Mouse (Mus musculus): ENCODE data around the gene Nln.

- TF ChIP-seq POLR2A (IDR thresholded peaks at IDR 0.05; ENCODE audit: low read depth, low read length) (no peak), CTCF (IDR thresholded peaks at IDR 0.05; ENCODE audit: extremely low read depth, insufficient read depth, insufficient read length, insufficient replicate concordance) (no peak)
Measured at GRCm38 (mm10) chr13:104132561-104132960, 23.1 kb upstream of the Nln start.

Data from spleen, adult 2 months (tissue).